Mouse (Mus musculus) hindbrain, embryonic 16.5 days (tissue): Measurements from ENCODE around the gene Zmiz1. TPM values are rescaled to one million over a fixed set of nuclear protein-coding genes. Genes with fewer than 3 reads are reported as not detected.
A peak's percentile ranks its signal among the peaks of the same experiment; 100 is the strongest.

Source experiments
- ATAC-seq: fragments of 200-750 bp; cut with Nextera tagmentation; 2 replicates; pipeline ENCODE4 v1.8.0; 2017; ENCODE audit warnings: moderate TSS enrichment, moderate library complexity
- H3K27ac ChIP-seq: fragments of 300-500 bp; sonication (generic); 2 replicates; pipeline ENCODE4 v1.5.1; 2014; ENCODE audit warnings: low read depth, mild to moderate bottlenecking, control low read depth, low read length, moderate library complexity
- H3K27me3 ChIP-seq: fragments of 300-500 bp; sonication (generic); replicated peaks from 2 replicates; pipeline ENCODE4 v1.6.1; 2014; ENCODE audit warnings: low read length; ENCODE audit not compliant: control insufficient read depth, insufficient read depth
- H3K36me3 ChIP-seq: fragments of 300-500 bp; sonication (generic); 2 replicates; pipeline ENCODE4 v1.6.1; 2014; ENCODE audit warnings: mild to moderate bottlenecking, low read length, moderate library complexity, mixed read lengths; ENCODE audit not compliant: control insufficient read depth, insufficient read depth
- H3K4me1 ChIP-seq: fragments of 300-500 bp; sonication (generic); 2 replicates; pipeline ENCODE4 v1.6.1; 2014; ENCODE audit warnings: low read depth, low read length; ENCODE audit not compliant: control insufficient read depth, insufficient read depth
- H3K4me2 ChIP-seq: fragments of 300-500 bp; sonication (generic); 2 replicates; pipeline ENCODE4 v1.6.1; 2014; ENCODE audit warnings: mild to moderate bottlenecking, low read length, control low read depth, moderate library complexity
- H3K4me3 ChIP-seq: fragments of 300-500 bp; sonication (generic); 2 replicates; pipeline ENCODE4 v1.5.1; 2014; ENCODE audit warnings: mild to moderate bottlenecking, low read length, control low read depth, moderate library complexity
- H3K9ac ChIP-seq: fragments of 300-500 bp; sonication (generic); 2 replicates; pipeline ENCODE4 v1.6.1; 2014; ENCODE audit warnings: low read depth, mild to moderate bottlenecking, control low read depth, low read length, moderate library complexity
- H3K9me3 ChIP-seq: fragments of 300-500 bp; sonication (generic); 2 replicates; pipeline ENCODE4 v1.6.1; 2014; ENCODE audit warnings: mild to moderate bottlenecking, low read length, moderate library complexity; ENCODE audit not compliant: control insufficient read depth
- WGBS: fragments of 180-500 bp; shearing (Covaris S2); extraction: QIAGEN DNeasy Blood & Tissue Kit; methylation state at CpG from one replicate; pipeline ENCODE4 v1.1.7; 2014; 5-methylcytosine and 5-hydroxymethylcytosine counted together
- polyA plus RNA-seq: library from polyadenylated mRNA; unstranded; fragments of >200 nt; fragmentation: Nextera tagmentation; extraction: Ambion mirVana; gene quantifications from 2 replicates; pipeline ENCODE4 v1.2.1, GENCODE M21; 2015

Gene Zmiz1
- polyA plus RNA-seq, 1 experiment from 2014 or later, result 50.4 TPM

DNA sequence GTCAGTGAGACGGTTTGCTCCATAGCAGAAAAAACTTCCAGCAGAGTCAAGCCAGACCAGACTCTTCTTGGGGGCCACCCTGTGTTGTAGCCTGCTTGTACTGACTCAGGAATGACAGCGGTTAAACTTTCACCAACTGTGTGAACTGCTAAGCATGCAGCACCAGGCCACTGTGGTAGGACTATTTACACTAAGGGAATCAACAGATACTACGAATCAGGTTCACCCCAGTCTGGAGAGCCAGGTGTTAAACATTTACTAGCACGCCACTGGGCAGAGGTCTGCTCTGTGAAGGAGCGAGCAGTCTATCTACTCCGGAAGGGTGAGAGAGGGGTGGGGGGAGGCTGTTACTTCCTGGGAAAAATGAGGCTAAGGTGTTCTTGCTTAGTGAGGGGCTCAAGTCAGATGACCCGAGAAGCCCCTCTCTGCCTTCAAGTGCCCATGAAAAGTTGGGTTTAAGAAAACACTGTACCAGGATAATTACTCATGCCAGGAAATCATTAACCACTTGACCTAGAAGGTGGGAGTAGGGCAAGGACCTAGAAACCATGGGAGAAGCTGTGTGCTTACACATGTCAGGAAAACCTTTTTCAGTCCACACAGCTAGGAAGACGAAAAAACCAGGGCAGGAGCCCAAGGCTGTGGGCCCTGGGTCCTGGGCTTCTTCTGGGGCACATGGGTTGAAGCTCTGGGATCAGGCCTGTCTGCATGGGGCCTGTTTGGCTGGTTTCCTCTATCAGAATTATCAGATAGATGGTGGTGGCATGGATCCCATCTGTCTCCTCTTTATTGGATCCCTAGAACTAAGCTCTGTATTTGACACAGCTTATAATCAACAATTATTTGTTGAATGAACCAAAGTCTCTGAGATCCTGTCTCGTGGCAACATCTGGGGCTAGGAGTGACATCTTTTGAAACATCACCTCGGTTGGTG, 7.0 kb upstream of the Zmiz1 start:
- ATAC-seq, result no peak
- H3K36me3 ChIP-seq, result no peaks in the 10 kb centered on the region
- H3K9ac ChIP-seq, result no peak overlapping the region
- no peak overlapping the region for H3K27ac ChIP-seq
- H3K4me1 ChIP-seq, result peaks cover 15% of the 10 kb centered on the region
- H3K4me3 ChIP-seq, result no peak overlapping the region
- WGBS, result 68% methylated on average over 10 of the region's 10 CpGs
- H3K27me3 ChIP-seq, result no peaks in the 10 kb centered on the region
- H3K4me2 ChIP-seq, result no peak overlapping the region
- no peaks in the 10 kb centered on the region for H3K9me3 ChIP-seq

DNA sequence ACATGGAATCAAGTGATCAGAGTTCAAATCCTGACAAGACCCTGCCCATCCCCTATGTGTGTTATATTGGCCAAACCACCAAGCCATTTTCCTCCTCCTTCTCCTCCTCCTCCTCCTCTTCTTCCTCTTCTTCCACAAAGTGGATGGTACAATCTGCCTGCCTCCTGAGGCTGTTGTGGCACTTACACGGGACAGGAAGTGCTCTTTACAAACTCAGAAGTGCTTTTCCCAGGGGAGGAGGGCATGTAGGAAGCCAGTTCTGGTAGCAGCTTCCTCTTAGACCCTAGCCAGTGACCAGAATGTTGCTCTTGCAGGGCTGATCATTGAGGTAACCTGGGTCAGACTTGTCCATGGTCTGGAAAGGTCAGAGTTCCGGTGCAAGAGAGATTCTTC, 6.4 kb upstream of the Zmiz1 start:
- no peak for ATAC-seq
- Histone ChIP-seq H3K36me3 (no peaks in the 10 kb centered on the region), H3K9ac (no peak overlapping the region), H3K27me3 (no peaks in the 10 kb centered on the region), H3K4me3 (no peak overlapping the region), H3K4me2 (no peak overlapping the region), H3K4me1 (peaks cover 15% of the 10 kb centered on the region), H3K9me3 (no peaks in the 10 kb centered on the region), H3K27ac (no peak overlapping the region)
- 57% methylated on average over 2 of the region's 2 CpGs for WGBS

GRCm38 (mm10) chr14:25454066-25454760, 4.8 kb upstream of the Zmiz1 start:
- Histone ChIP-seq H3K4me2 (no peak overlapping the region), H3K9me3 (no peaks in the 10 kb centered on the region), H3K27ac (no peak overlapping the region), H3K9ac (no peak overlapping the region), H3K4me1 (peaks cover 23% of the 10 kb centered on the region), H3K27me3 (no peaks in the 10 kb centered on the region), H3K4me3 (no peak overlapping the region), H3K36me3 (no peaks in the 10 kb centered on the region)
- WGBS, result 77% methylated on average over 12 of the region's 12 CpGs
- no peak for ATAC-seq

DNA sequence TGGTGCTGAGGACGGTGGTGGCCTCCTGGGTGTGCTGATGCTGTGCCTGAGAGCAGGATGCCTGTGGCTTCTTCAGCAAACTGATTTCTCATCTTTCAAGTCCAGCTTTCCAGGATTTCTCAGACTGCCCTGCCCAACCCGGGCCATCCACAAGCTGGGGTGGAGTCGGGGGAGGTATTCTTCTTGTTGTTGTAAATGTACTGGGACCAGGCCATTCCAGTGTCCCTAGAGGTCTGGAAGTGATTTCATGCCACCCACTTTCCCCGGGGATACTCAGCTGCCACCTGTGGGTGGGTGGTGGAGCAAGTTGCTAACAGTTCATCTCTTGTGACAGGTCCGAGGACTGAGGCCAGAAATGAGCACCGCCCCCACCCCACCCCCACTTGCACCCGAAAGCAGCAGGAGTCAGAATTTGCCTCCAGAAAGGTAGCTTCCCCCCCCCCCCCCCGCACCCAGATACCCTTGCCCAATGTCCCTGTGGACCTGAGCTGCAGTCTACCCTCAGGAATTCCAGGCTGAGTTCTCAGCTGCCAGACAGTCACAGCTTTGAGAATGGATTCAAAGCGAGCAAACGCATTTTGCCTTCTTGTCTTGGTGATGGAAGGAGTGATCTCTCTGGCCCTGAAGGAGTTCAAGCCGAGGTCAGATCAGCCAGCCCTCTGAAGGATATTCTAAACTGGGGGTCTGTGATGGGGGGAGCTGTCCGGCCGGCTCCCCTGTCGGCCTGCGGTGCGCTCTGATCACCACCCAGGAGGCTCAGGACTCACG, 2.1 kb upstream of the Zmiz1 start:
- no peaks in the 10 kb centered on the region for H3K36me3 ChIP-seq
- WGBS, result 1% methylated on average over 17 of the region's 17 CpGs
- no peaks in the 10 kb centered on the region for H3K9me3 ChIP-seq
- H3K4me1 ChIP-seq, result peaks cover 30% of the 10 kb centered on the region
- ATAC-seq, result no peak
- H3K4me3 ChIP-seq, result peak overlapping the region; percentile 99
- peak overlapping the region; percentile 98 for H3K27ac ChIP-seq
- peak overlapping the region; percentile 98 for H3K9ac ChIP-seq
- peak overlapping the region; percentile 94 for H3K4me2 ChIP-seq
- no peaks in the 10 kb centered on the region for H3K27me3 ChIP-seq

DNA sequence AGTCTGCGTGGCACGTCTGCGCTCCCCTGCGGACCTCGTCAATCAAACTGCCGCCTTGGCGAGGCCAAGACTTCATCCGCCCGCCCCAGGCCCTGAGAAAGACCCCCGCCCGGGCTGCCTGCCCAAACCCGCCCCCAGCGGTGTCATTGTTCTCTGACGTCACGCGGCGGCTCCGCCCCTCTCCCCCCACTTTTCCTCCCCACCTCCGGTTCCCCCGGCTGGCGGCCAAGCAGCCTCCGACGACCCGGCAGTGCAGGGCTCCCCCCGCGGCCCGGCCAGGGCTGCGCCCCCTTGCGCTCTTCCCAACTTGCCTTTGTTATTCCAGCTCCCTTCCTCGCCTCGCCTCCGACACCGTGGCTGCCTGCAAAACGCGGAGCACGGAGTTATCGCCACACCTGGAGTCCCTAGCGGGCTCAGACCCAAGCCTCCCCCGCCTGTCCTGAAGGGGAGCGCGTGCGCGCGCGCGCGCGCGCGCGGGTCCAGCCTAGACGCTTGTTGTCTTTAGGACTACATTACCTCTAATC, 1.5 kb upstream of the Zmiz1 start:
- whole genome bisulfite sequencing, result under 1% methylated on average over 50 of the region's 52 CpGs
- peak; percentile 85 for ATAC-seq
- Histone ChIP-seq H3K4me1 (peaks cover 36% of the 10 kb centered on the region), H3K27me3 (no peaks in the 10 kb centered on the region), H3K4me3 (peak overlapping the region; percentile 99), H3K9me3 (no peaks in the 10 kb centered on the region), H3K9ac (peak overlapping the region; percentile 98), H3K36me3 (no peaks in the 10 kb centered on the region), H3K4me2 (peak overlapping the region; percentile 94), H3K27ac (peak overlapping the region; percentile 98)

- H3K9me3 ChIP-seq, result no peaks in the 10 kb centered on the region
- peaks cover 44% of the 10 kb centered on the region for H3K4me1 ChIP-seq
- peak overlapping the region; percentile 98 for H3K9ac ChIP-seq
- H3K4me2 ChIP-seq, result peak overlapping the region; percentile 94
- H3K4me3 ChIP-seq, result peak overlapping the region; percentile 99
- peak; percentile 1 for ATAC-seq
- H3K27me3 ChIP-seq, result no peaks in the 10 kb centered on the region
- H3K36me3 ChIP-seq, result no peaks in the 10 kb centered on the region
- WGBS, result under 1% methylated on average over 37 of the region's 37 CpGs
- H3K27ac ChIP-seq, result peak overlapping the region; percentile 98
Observed at GRCm38 (mm10) chr14:25458111-25459015, 622 bp upstream of the Zmiz1 start.

DNA sequence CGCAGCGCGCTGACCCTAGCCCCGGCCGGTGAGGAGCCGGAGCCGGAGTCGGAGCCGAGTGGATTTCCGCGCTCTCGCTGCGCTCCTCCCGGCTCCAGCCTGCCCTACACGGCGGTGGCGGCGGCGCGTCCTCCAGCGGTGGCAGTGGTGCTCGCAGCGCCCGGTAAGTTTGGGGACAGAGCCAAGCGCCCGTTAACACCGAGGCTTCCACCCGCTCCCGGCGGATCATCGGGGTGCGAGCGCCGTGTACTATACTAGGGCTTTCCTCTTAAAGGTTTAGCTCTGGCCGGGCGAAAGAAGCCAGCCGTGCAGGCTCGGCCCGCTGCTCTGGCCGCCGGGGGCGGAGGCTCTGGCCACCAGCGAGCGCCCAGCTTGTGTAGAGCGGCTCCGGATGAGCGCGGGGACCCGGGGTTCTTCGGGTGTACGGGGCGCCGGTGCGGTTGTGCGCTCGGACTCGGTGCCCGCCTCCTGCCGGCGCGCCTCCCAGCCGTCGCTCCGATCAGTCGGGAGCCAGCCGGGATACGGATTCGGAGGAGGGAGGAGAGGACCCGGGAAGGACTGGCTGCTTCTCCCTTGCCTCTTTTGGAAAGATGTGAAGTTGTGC, 511 bp downstream of the Zmiz1 start:
- peaks cover 52% of the 10 kb centered on the region for H3K4me1 ChIP-seq
- H3K36me3 ChIP-seq, result no peaks in the 10 kb centered on the region

More for the DNA sequence above, 511 bp downstream of the Zmiz1 start:
- H3K4me2 ChIP-seq, result peak overlapping the region; percentile 94
- peak overlapping the region; percentile 99 for H3K4me3 ChIP-seq
- H3K27me3 ChIP-seq, result no peaks in the 10 kb centered on the region
- peak; percentile 10; the same call in 1 of the 2 replicates for ATAC-seq
- under 1% methylated on average over 53 of the region's 69 CpGs for WGBS
- H3K9ac ChIP-seq, result peak overlapping the region; percentile 98
- peak overlapping the region; percentile 98 for H3K27ac ChIP-seq
- H3K9me3 ChIP-seq, result no peaks in the 10 kb centered on the region
